Mouse (Mus musculus) testis, adult 2 months (tissue): ENCODE data around the gene Chd2. TPM values are rescaled to one million over a fixed set of nuclear protein-coding genes. Genes with fewer than 3 reads are reported as not detected.

Experiments used
- H3K27ac ChIP-seq: fragments of 200-500 bp; 2 replicates; pipeline ENCODE4 v1.5.1; 2012; ENCODE audit warnings: low read depth, low read length; ENCODE audit not compliant: control insufficient read depth, insufficient read depth
- H3K27me3 ChIP-seq: fragments of 200-500 bp; 2 replicates; pipeline ENCODE4 v1.6.1; 2012; ENCODE audit warnings: mild to moderate bottlenecking, low read length, moderate library complexity; ENCODE audit not compliant: control insufficient read depth, insufficient read depth
- H3K36me3 ChIP-seq: fragments of 200-500 bp; 2 replicates; pipeline ENCODE4 v1.6.1; 2012; ENCODE audit warnings: mild to moderate bottlenecking, low read length; ENCODE audit not compliant: control insufficient read depth, insufficient read depth
- H3K4me1 ChIP-seq: fragments of 200-500 bp; 2 replicates; pipeline ENCODE4 v1.6.1; 2012; ENCODE audit warnings: low read length; ENCODE audit not compliant: control insufficient read depth, insufficient read depth
- H3K4me3 ChIP-seq: fragments of 200-500 bp; 2 replicates; pipeline ENCODE4 v1.5.1; 2012; ENCODE audit warnings: low read depth, mild to moderate bottlenecking, low read length, moderate library complexity, mixed read lengths; ENCODE audit not compliant: control insufficient read depth
- CTCF ChIP-seq: fragments of 200-500 bp; IDR thresholded peaks from 2 replicates; pipeline ENCODE4 v1.5.1; 2012; ENCODE audit warnings: low read depth, mild to moderate bottlenecking, inconsistent platforms, low read length, moderate library complexity; ENCODE audit not compliant: control insufficient read depth, insufficient read depth, insufficient replicate concordance
- POLR2A ChIP-seq: fragments of 200-500 bp; IDR thresholded peaks from 2 replicates; pipeline ENCODE4 v1.6.1; 2012; ENCODE audit warnings: low read depth, mild to moderate bottlenecking, inconsistent platforms, low read length, moderate library complexity; ENCODE audit not compliant: control insufficient read depth
- polyA plus RNA-seq: library from polyadenylated mRNA; depleted of rRNA; stranded (reverse); fragments of >200 nt; gene quantifications from 2 replicates; pipeline ENCODE4 v1.2.3, GENCODE M21; 2012

Gene Chd2
- polyA plus RNA-seq, 1 experiment, result 20.6 TPM

GRCm38 (mm10) chr7:73411986-73412385 lies 129.6 kb downstream of the Chd2 start:
- H3K4me1 ChIP-seq, result peaks cover 4% of the 10 kb centered on the region
- H3K27ac ChIP-seq, result no peak overlapping the region

GRCm38 (mm10) chr7:73411523-73411922 lies 130.1 kb downstream of the Chd2 start:
- H3K4me3 ChIP-seq, result peak overlapping the region; percentile 53
- no peak overlapping the region for H3K27ac ChIP-seq
- no peaks in the 10 kb centered on the region for H3K27me3 ChIP-seq
- H3K36me3 ChIP-seq, result no peaks in the 10 kb centered on the region
- TF ChIP-seq POLR2A (no peak; the same call in 1 of the 2 replicates), CTCF (no peak)
- peaks cover 4% of the 10 kb centered on the region for H3K4me1 ChIP-seq

More at GRCm38 (mm10) chr7:73411986-73412385, 129.6 kb downstream of the Chd2 start:
- Histone ChIP-seq H3K36me3 (no peaks in the 10 kb centered on the region), H3K27me3 (no peaks in the 10 kb centered on the region), H3K4me3 (no peak overlapping the region)
- TF ChIP-seq CTCF, result no peak
- TF ChIP-seq POLR2A, result no peak

- no peaks in the 10 kb centered on the region for H3K36me3 ChIP-seq
- H3K27ac ChIP-seq, result no peak overlapping the region
- H3K27me3 ChIP-seq, result no peaks in the 10 kb centered on the region
- H3K4me1 ChIP-seq, result peaks cover 4% of the 10 kb centered on the region
- TF ChIP-seq POLR2A, result no peak
- no peak for TF ChIP-seq CTCF
- no peak overlapping the region for H3K4me3 ChIP-seq
These were observed 136.1 kb downstream of the Chd2 start for GRCm38 (mm10) chr7:73405550-73405949.

GRCm38 (mm10) chr7:73403538-73403937 lies 138.1 kb downstream of the Chd2 start:
- Histone ChIP-seq H3K4me1 (peaks cover 14% of the 10 kb centered on the region), H3K27ac (no peak overlapping the region), H3K4me3 (no peak overlapping the region), H3K36me3 (no peaks in the 10 kb centered on the region), H3K27me3 (no peaks in the 10 kb centered on the region)
- TF ChIP-seq CTCF, result no peak
- TF ChIP-seq POLR2A, result no peak

GRCm38 (mm10) chr7:73402671-73403070 lies 139.0 kb downstream of the Chd2 start:
- H3K4me1 ChIP-seq, result peaks cover 23% of the 10 kb centered on the region
- no peaks in the 10 kb centered on the region for H3K36me3 ChIP-seq
- TF ChIP-seq POLR2A (no peak), CTCF (no peak)
- no peak overlapping the region for H3K4me3 ChIP-seq
- H3K27me3 ChIP-seq, result no peaks in the 10 kb centered on the region
- no peak overlapping the region for H3K27ac ChIP-seq

GRCm38 (mm10) chr7:73402106-73402505 lies 139.5 kb downstream of the Chd2 start:
- TF ChIP-seq POLR2A (no peak), CTCF (no peak)
- no peak overlapping the region for H3K4me3 ChIP-seq
- no peaks in the 10 kb centered on the region for H3K27me3 ChIP-seq
- peaks cover 24% of the 10 kb centered on the region for H3K4me1 ChIP-seq
- no peak overlapping the region for H3K27ac ChIP-seq
- no peaks in the 10 kb centered on the region for H3K36me3 ChIP-seq

- Histone ChIP-seq H3K36me3 (no peaks in the 10 kb centered on the region), H3K4me3 (no peak overlapping the region), H3K27ac (no peak overlapping the region), H3K4me1 (peaks cover 24% of the 10 kb centered on the region), H3K27me3 (no peaks in the 10 kb centered on the region)
- TF ChIP-seq POLR2A (no peak), CTCF (no peak)
These were observed 141.3 kb downstream of the Chd2 start for GRCm38 (mm10) chr7:73400051-73400916.
